15 mouse cellular contexts compared by ENCODE assay signal in the genomic region with DNA sequence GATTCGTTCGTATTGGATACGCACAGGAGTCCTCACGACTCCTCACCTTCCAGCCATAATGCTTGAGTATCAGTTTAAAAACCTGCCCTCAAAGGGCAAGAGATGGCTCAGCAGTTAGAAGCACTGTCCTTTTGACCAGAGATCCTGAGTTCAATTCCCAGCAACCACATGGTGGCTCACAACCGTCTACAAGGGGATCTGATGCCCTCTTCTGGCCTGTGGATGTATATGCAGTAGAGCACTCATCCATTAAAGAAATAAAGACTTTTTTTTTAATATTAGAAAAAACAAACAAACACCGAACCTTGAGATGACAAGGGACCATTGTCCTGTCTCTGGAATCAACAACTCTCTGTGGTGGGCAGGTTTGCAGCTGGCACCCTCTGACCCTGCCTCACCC. TPM values are rescaled to one million over a fixed set of nuclear protein-coding genes. Genes with fewer than 3 reads are reported as not detected.
DNase-seq lines count a peak whose midpoint lies in the region; ATAC-seq and TF ChIP-seq lines count a peak whose summit lies in the region.
"Had no signal": no experiment of that assay in that cellular context is flagged by ENCODE, and none has a peak within 500 bp of the region (broad histone marks: within the 10 kb centered on the region; RNA-seq: fewer than 3 reads in every experiment).

No protein-coding gene starts in this region.

- no peaks in the 10 kb centered on the region for H3K27me3 ChIP-seq in hindbrain, postnatal 0 days (ENCODE audit: insufficient read depth, low read length)
- no peaks in the 10 kb centered on the region for H3K27me3 ChIP-seq in hindbrain, embryonic 12.5 days
- no peaks in the 10 kb centered on the region for H3K27me3 ChIP-seq in midbrain, postnatal 0 days (ENCODE audit: insufficient read depth, low read length)
- H3K27me3 ChIP-seq in midbrain, embryonic 16.5 days (ENCODE audit: control insufficient read depth, insufficient read depth, low read depth, low read length), result no peaks in the 10 kb centered on the region
- H3K27me3 ChIP-seq in E14TG2a.4 (ENCODE audit: insufficient read depth, low read length), result peaks cover 9% of the 10 kb centered on the region; the same call in 1 of the 2 replicates
- H3K27me3 ChIP-seq in neural tube, embryonic 15.5 days (replicated peaks), result no peaks in the 10 kb centered on the region

- ATAC-seq in hindbrain, postnatal 0 days, result no peak
- ATAC-seq in hindbrain, embryonic 12.5 days (ENCODE audit: low FRiP score), result no peak
- no peak for ATAC-seq in midbrain, postnatal 0 days (ENCODE audit: low FRiP score)
- no peak for ATAC-seq in midbrain, embryonic 16.5 days
- no peak for ATAC-seq in neural tube, embryonic 15.5 days (ENCODE audit: low FRiP score)

- peaks cover 8% of the 10 kb centered on the region; the same call in 1 of the 2 replicates for H3K4me1 ChIP-seq in hindbrain, postnatal 0 days (ENCODE audit: insufficient read depth, low read length)
- H3K4me1 ChIP-seq in hindbrain, embryonic 12.5 days, result peaks cover 13% of the 10 kb centered on the region
- H3K4me1 ChIP-seq in midbrain, postnatal 0 days (ENCODE audit: insufficient read depth, low read length), result no peaks in the 10 kb centered on the region
- peaks cover 10% of the 10 kb centered on the region for H3K4me1 ChIP-seq in midbrain, embryonic 16.5 days (ENCODE audit: control insufficient read depth, insufficient read depth, low read length)
- peaks cover 41% of the 10 kb centered on the region for H3K4me1 ChIP-seq in E14TG2a.4 (replicated peaks; ENCODE audit: low read depth, low read length)
- H3K4me1 ChIP-seq in neural tube, embryonic 15.5 days, result peaks cover 17% of the 10 kb centered on the region

- H3K4me2 ChIP-seq in hindbrain, postnatal 0 days (ENCODE audit: low read depth, low read length), result no peak overlapping the region
- no peak overlapping the region for H3K4me2 ChIP-seq in hindbrain, embryonic 12.5 days (replicated peaks)
- no peak overlapping the region for H3K4me2 ChIP-seq in midbrain, postnatal 0 days (ENCODE audit: low read depth, low read length, poor library complexity, severe bottlenecking)
- H3K4me2 ChIP-seq in midbrain, embryonic 16.5 days (ENCODE audit: low read length), result no peak overlapping the region
- no peak overlapping the region for H3K4me2 ChIP-seq in neural tube, embryonic 15.5 days
- H3K4me2 ChIP-seq: limb, embryonic 12.5 days had no signal

- no peaks in the 10 kb centered on the region for H3K9me3 ChIP-seq in hindbrain, postnatal 0 days (ENCODE audit: low read length)
- H3K9me3 ChIP-seq in hindbrain, embryonic 12.5 days (replicated peaks), result no peaks in the 10 kb centered on the region
- H3K9me3 ChIP-seq in midbrain, postnatal 0 days (ENCODE audit: low read length), result no peaks in the 10 kb centered on the region
- no peaks in the 10 kb centered on the region for H3K9me3 ChIP-seq in midbrain, embryonic 16.5 days (replicated peaks; ENCODE audit: control insufficient read depth, low read length, poor library complexity, severe bottlenecking)
- H3K9me3 ChIP-seq in E14TG2a.4 (ENCODE audit: low read length), result no peaks in the 10 kb centered on the region
- H3K9me3 ChIP-seq in neural tube, embryonic 15.5 days (replicated peaks), result no peaks in the 10 kb centered on the region
- H3K9me3 ChIP-seq: hindbrain, embryonic 10.5 days; limb, embryonic 12.5 days had no signal

- WGBS in hindbrain, postnatal 0 days, result 73% methylated on average over 6 of the region's 6 CpGs
- WGBS in hindbrain, embryonic 12.5 days, result 68% methylated on average over 6 of the region's 6 CpGs
- WGBS in midbrain, postnatal 0 days, result 73% methylated on average over 6 of the region's 6 CpGs
- 72% methylated on average over 6 of the region's 6 CpGs for WGBS in midbrain, embryonic 16.5 days
- 70% methylated on average over 6 of the region's 6 CpGs for WGBS in neural tube, embryonic 15.5 days

- DNase-seq in hindbrain, postnatal 0 days (ENCODE audit: low spot score), result no peak
- no peak for DNase-seq in midbrain, postnatal 0 days (ENCODE audit: low spot score)
- DNase-seq in induced T-regulatory cell, adult 2 months (ENCODE audit: low read depth), result peak; percentile 68
- DNase-seq in spleen, adult 18-20 months, result no peak
- DNase-seq: adrenal gland, postnatal 10 days; cerebellum, adult 11 months; kidney, adult 9 months; layer of hippocampus, adult 9-11 months had no signal

- H3K9ac ChIP-seq in hindbrain, postnatal 0 days (replicated peaks; ENCODE audit: low read length), result no peak overlapping the region
- no peak overlapping the region for H3K9ac ChIP-seq in hindbrain, embryonic 12.5 days
- no peak overlapping the region for H3K9ac ChIP-seq in midbrain, postnatal 0 days (replicated peaks; ENCODE audit: low read length, poor library complexity, severe bottlenecking)
- H3K9ac ChIP-seq in midbrain, embryonic 16.5 days (ENCODE audit: low read depth, low read length), result no peak overlapping the region
- H3K9ac ChIP-seq in neural tube, embryonic 15.5 days (replicated peaks), result no peak overlapping the region
- H3K9ac ChIP-seq: limb, embryonic 12.5 days had no signal

- peak; percentile 33 for TF ChIP-seq CTCF in hindbrain, postnatal 0 days (IDR thresholded peaks at IDR 0.05; ENCODE audit: low read depth)
- TF ChIP-seq CTCF in midbrain, postnatal 0 days (IDR thresholded peaks at IDR 0.05), result peak; percentile 41
- peak; percentile 63 for TF ChIP-seq CTCF in E14TG2a.4 (conservative IDR thresholded peaks at IDR 0.05; ENCODE audit: low read length)

- no peak overlapping the region for H3K4me3 ChIP-seq in hindbrain, postnatal 0 days (ENCODE audit: low read length)
- no peak overlapping the region for H3K4me3 ChIP-seq in hindbrain, embryonic 12.5 days
- H3K4me3 ChIP-seq in midbrain, postnatal 0 days (ENCODE audit: low read depth, low read length), result no peak overlapping the region
- no peak overlapping the region for H3K4me3 ChIP-seq in midbrain, embryonic 16.5 days (ENCODE audit: low read depth, low read length)
- H3K4me3 ChIP-seq in E14TG2a.4 (replicated peaks; ENCODE audit: low read length), result no peak overlapping the region
- no peak overlapping the region for H3K4me3 ChIP-seq in neural tube, embryonic 15.5 days (replicated peaks)
- H3K4me3 ChIP-seq: hindbrain, embryonic 10.5 days; limb, embryonic 12.5 days had no signal

- no peaks in the 10 kb centered on the region for H3K36me3 ChIP-seq in hindbrain, postnatal 0 days (ENCODE audit: insufficient read depth, low read length)
- no peaks in the 10 kb centered on the region for H3K36me3 ChIP-seq in hindbrain, embryonic 12.5 days
- H3K36me3 ChIP-seq in midbrain, postnatal 0 days (ENCODE audit: insufficient read depth, low read length), result no peaks in the 10 kb centered on the region
- H3K36me3 ChIP-seq in midbrain, embryonic 16.5 days (ENCODE audit: control insufficient read depth, insufficient read depth, low read length), result no peaks in the 10 kb centered on the region
- no peaks in the 10 kb centered on the region for H3K36me3 ChIP-seq in E14TG2a.4 (ENCODE audit: insufficient read depth, low read length)
- H3K36me3 ChIP-seq in neural tube, embryonic 15.5 days, result no peaks in the 10 kb centered on the region
- H3K36me3 ChIP-seq: hindbrain, embryonic 10.5 days; limb, embryonic 12.5 days had no signal

- no peak overlapping the region for H3K27ac ChIP-seq in hindbrain, postnatal 0 days
- no peak overlapping the region for H3K27ac ChIP-seq in hindbrain, embryonic 12.5 days
- no peak overlapping the region for H3K27ac ChIP-seq in midbrain, postnatal 0 days (ENCODE audit: low read depth, low read length)
- no peak overlapping the region for H3K27ac ChIP-seq in midbrain, embryonic 16.5 days (ENCODE audit: low read length)
- no peak overlapping the region for H3K27ac ChIP-seq in neural tube, embryonic 15.5 days (replicated peaks)
- H3K27ac ChIP-seq: hindbrain, embryonic 10.5 days; limb, embryonic 12.5 days; macrophage had no signal

RNA-seq across cellular contexts. Expression of gene Tbc1d14, which starts 8.8 kb away (rescaled TPM):
- 22.9 and 28.6 TPM in 2 replicates for total RNA-seq in hindbrain, postnatal 0 days (2014; rRNA removed)
- 43.2 and 46.4 TPM in 2 replicates for polyA plus RNA-seq in hindbrain, postnatal 0 days (2015; fragmentation: Nextera tagmentation; extraction: Ambion mirVana)
- 56.2 and 57.4 TPM in 2 replicates for polyA plus RNA-seq in hindbrain, embryonic 12.5 days (2016; fragmentation: Nextera tagmentation; extraction: Ambion mirVana)
- total RNA-seq in midbrain, postnatal 0 days (2014; rRNA removed), result 29.3 and 30.5 TPM in 2 replicates
- polyA plus RNA-seq in midbrain, postnatal 0 days (2015; fragmentation: Nextera tagmentation; extraction: Ambion mirVana), result 51.0 and 53.3 TPM in 2 replicates
- 74.6 and 76.1 TPM in 2 replicates for polyA plus RNA-seq in midbrain, embryonic 16.5 days (2015; fragmentation: Nextera tagmentation; extraction: Ambion mirVana)
- 55.6 and 58.9 TPM in 2 replicates for polyA plus RNA-seq in neural tube, embryonic 15.5 days (2015; fragmentation: Nextera tagmentation; extraction: Ambion mirVana)
